ENCODE assay signal across 8 mouse cellular contexts in genomic region chr7:73618758-73619416, GRCm38 (mm10).
DNase-seq lines count a peak whose midpoint lies in the region; ATAC-seq lines count a peak whose summit lies in the region.

No protein-coding gene starts in this region.

- peak overlapping the region; percentile 75 for H3K9ac ChIP-seq in neural tube, embryonic 11.5 days (ENCODE audit: low read length)
- peak overlapping the region; percentile 92 for H3K9ac ChIP-seq in neural tube, embryonic 14.5 days (replicated peaks; ENCODE audit: low read depth, low read length)

- no peaks in the 10 kb centered on the region for H3K9me3 ChIP-seq in neural tube, embryonic 11.5 days (ENCODE audit: control insufficient read depth, low read length)
- H3K9me3 ChIP-seq in erythroblast, embryonic 14.5 days (ENCODE audit: control insufficient read depth, low read length) = no peaks in the 10 kb centered on the region
- no peaks in the 10 kb centered on the region for H3K9me3 ChIP-seq in limb, embryonic 10.5 days (replicated peaks)
- no peaks in the 10 kb centered on the region for H3K9me3 ChIP-seq in neural tube, embryonic 14.5 days (ENCODE audit: control insufficient read depth, low read length)

- peak overlapping the region; percentile 98 for H3K27ac ChIP-seq in neural tube, embryonic 11.5 days (ENCODE audit: low read depth, low read length)
- H3K27ac ChIP-seq in limb, embryonic 10.5 days = peak overlapping the region; percentile 100
- H3K27ac ChIP-seq in neural tube, embryonic 14.5 days (ENCODE audit: low read depth, low read length) = peak overlapping the region; percentile 100

- no peak for DNase-seq in neural tube, embryonic 11.5 days (ENCODE audit: low spot score)
- no peak for DNase-seq in neural tube, embryonic 10.5 days (ENCODE audit: extremely low spot score, low spot score)
- no peak for DNase-seq in limb, embryonic 10.5 days (ENCODE audit: low spot score)
- DNase-seq in left cerebral cortex, adult 8-10 months (ENCODE audit: low spot score in 2 of 2) = no peak
- no peak for DNase-seq in ovary, postnatal 10 days (ENCODE audit: low spot score)
- DNase-seq in kidney, postnatal 36 days = no peak

- peaks cover 14% of the 10 kb centered on the region for H3K4me1 ChIP-seq in neural tube, embryonic 11.5 days (ENCODE audit: control insufficient read depth, insufficient read depth, low read length)
- peaks cover 38% of the 10 kb centered on the region for H3K4me1 ChIP-seq in erythroblast, embryonic 14.5 days (ENCODE audit: control insufficient read depth)
- H3K4me1 ChIP-seq in limb, embryonic 10.5 days = peaks cover 45% of the 10 kb centered on the region
- H3K4me1 ChIP-seq in neural tube, embryonic 14.5 days (ENCODE audit: control insufficient read depth, insufficient read depth, low read length) = peaks cover 20% of the 10 kb centered on the region

- no peaks in the 10 kb centered on the region for H3K36me3 ChIP-seq in neural tube, embryonic 11.5 days (ENCODE audit: control insufficient read depth, insufficient read depth, low read length)
- no peaks in the 10 kb centered on the region for H3K36me3 ChIP-seq in erythroblast, embryonic 14.5 days (ENCODE audit: control insufficient read depth)
- H3K36me3 ChIP-seq in limb, embryonic 10.5 days = no peaks in the 10 kb centered on the region
- H3K36me3 ChIP-seq in neural tube, embryonic 14.5 days (ENCODE audit: control insufficient read depth, insufficient read depth, low read length) = no peaks in the 10 kb centered on the region

- peak overlapping the region; percentile 54 for H3K4me3 ChIP-seq in neural tube, embryonic 11.5 days (ENCODE audit: low read depth, low read length)
- peak overlapping the region; percentile 72 for H3K4me3 ChIP-seq in erythroblast, embryonic 14.5 days (replicated peaks)
- H3K4me3 ChIP-seq in limb, embryonic 10.5 days = peak overlapping the region; percentile 78
- H3K4me3 ChIP-seq in neural tube, embryonic 14.5 days (ENCODE audit: low read depth, low read length) = peak overlapping the region; percentile 61

- peak overlapping the region; percentile 63 for H3K4me2 ChIP-seq in neural tube, embryonic 11.5 days (ENCODE audit: low read depth)
- H3K4me2 ChIP-seq in neural tube, embryonic 14.5 days (ENCODE audit: low read depth, low read length) = peak overlapping the region; percentile 79

- WGBS in neural tube, embryonic 11.5 days = 14% methylated on average over 25 of the region's 25 CpGs
- 16% methylated on average over 25 of the region's 25 CpGs for WGBS in limb, embryonic 10.5 days
- WGBS in neural tube, embryonic 14.5 days = 10% methylated on average over 25 of the region's 25 CpGs

- no peaks in the 10 kb centered on the region for H3K27me3 ChIP-seq in neural tube, embryonic 11.5 days (ENCODE audit: control insufficient read depth, insufficient read depth, low read length)
- H3K27me3 ChIP-seq in erythroblast, embryonic 14.5 days (ENCODE audit: control insufficient read depth) = no peaks in the 10 kb centered on the region
- no peaks in the 10 kb centered on the region for H3K27me3 ChIP-seq in limb, embryonic 10.5 days (ENCODE audit: low read depth, poor library complexity, severe bottlenecking)
- H3K27me3 ChIP-seq in neural tube, embryonic 14.5 days (ENCODE audit: control insufficient read depth, insufficient read depth, low read length) = no peaks in the 10 kb centered on the region

- peak; percentile 64; the same call in 1 of the 2 replicates for ATAC-seq in neural tube, embryonic 11.5 days (ENCODE audit: insufficient read depth, low FRiP score, low TSS enrichment)
- ATAC-seq in neural tube, embryonic 14.5 days (ENCODE audit: low read depth) = no peak; the same call in 1 of the 2 replicates
